Mouse (Mus musculus) spleen, embryonic (tissue): Measurements from ENCODE around the gene Clcnkb.

ENCODE experiments used
- CTCF ChIA-PET: fragments of 350-600 bp; sonication (Branson Sonifier 250); formaldehyde crosslinking; loops from one replicate; lab custom pipeline; 2022; lab: Charles Lee

The Clcnkb gene

GRCm38 (mm10) chr4:141365876-141366275 is 49.9 kb downstream of the Clcnkb start:
- CTCF ChIA-PET, result no interaction called here

- CTCF ChIA-PET, result interaction anchor here (0.6 to 0.7 kb wide), 3 partner anchors 20 to 299 kb away, joined by 3 to 9 read pairs (median 4); no protein-coding TSS in a partner anchor
Observed at GRCm38 (mm10) chr4:141365126-141365525, 50.7 kb downstream of the Clcnkb start.

- CTCF ChIA-PET, result no interaction called here
Observed at GRCm38 (mm10) chr4:141362937-141363548, 52.8 kb downstream of the Clcnkb start.

- CTCF ChIA-PET, result no interaction called here
Observed at GRCm38 (mm10) chr4:141360846-141361245, 55.0 kb downstream of the Clcnkb start.

GRCm38 (mm10) chr4:141359222-141359621 is 56.6 kb downstream of the Clcnkb start:
- CTCF ChIA-PET, result no interaction called here

- CTCF ChIA-PET, result interaction anchor here (0.5 to 0.6 kb wide), 2 partner anchors 216 to 409 kb away, joined by 3 to 8 read pairs; no protein-coding TSS in a partner anchor
Observed at GRCm38 (mm10) chr4:141357811-141358210, 58.0 kb downstream of the Clcnkb start.
